Mouse (Mus musculus): ENCODE measurements around the gene Foxp1. TPM values are rescaled to one million over a fixed set of nuclear protein-coding genes. Genes with fewer than 3 reads are reported as not detected.

Foxp1 gene
- polyA plus RNA-seq, 1 experiment = 88.7 TPM

GRCm38 (mm10) chr6:99188366-99189216, 333.9 kb downstream of the Foxp1 start:
- TF ChIP-seq GATA1 (IDR thresholded peaks at IDR 0.05; ENCODE audit: low read length) = no peak

DNA sequence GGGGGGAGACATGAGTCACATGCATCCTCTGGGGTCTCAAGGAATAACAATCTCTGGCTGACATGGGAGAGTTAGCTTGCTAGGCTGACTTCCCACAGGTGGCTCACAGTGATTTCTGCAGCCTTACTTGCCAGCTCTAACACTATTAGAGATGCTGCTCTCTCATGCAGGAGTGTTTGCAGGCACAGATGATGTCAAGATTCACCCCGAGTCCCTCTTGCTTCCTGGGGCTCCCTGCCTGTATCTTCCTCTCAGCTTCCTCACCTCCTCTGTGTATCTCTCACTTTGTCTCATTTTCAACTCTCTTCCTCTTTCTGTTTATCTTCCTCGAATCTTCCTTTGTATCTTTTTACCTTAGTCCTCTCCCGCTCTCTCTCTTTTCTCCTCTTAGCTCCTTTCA, 334.6 kb downstream of the Foxp1 start:
- TF ChIP-seq GATA1 (IDR thresholded peaks at IDR 0.05; ENCODE audit: low read length) = no peak

DNA sequence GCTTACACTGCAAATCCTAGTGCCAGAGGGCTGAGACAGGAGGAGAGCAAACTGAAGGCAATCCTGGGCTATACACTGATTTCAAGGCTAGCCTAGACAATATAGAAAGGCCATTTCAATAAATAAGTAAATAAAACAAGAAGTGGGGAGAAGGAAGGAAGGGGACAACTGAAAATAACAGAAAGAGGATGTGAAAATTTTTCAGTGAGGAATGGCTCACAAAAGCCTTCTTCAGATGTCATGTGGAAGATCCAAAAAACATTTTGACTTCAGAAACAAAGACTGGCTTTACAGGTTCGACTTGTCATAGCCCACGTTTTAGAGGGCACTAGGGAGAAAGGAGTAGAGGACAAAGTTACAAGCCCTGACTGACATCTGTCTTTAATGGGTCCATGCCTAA, 335.1 kb downstream of the Foxp1 start:
- no peak for TF ChIP-seq GATA1 (IDR thresholded peaks at IDR 0.05; ENCODE audit: low read length)

GRCm38 (mm10) chr6:99186569-99186968, 336.0 kb downstream of the Foxp1 start:
- TF ChIP-seq GATA1 (IDR thresholded peaks at IDR 0.05; ENCODE audit: low read length) = no peak

DNA sequence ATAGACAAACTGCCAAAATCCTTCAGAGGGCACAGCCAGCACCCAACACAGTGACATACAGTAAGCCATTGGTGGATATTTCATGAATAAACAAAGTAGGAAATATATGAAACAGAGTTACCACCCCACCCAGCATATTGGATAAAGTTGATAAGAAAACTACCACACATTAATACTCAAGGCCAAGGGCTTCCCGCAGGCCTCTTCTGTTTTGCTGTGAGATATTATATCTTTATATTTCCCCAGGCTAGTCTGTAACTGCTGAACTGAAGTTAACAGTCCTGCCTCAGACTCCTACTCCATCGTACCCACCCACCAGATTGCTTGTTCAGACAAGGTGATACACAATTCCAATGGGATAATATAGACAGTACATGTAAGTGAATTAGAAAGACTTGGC, 336.7 kb downstream of the Foxp1 start:
- TF ChIP-seq GATA1 (IDR thresholded peaks at IDR 0.05; ENCODE audit: low read length) = no peak

DNA sequence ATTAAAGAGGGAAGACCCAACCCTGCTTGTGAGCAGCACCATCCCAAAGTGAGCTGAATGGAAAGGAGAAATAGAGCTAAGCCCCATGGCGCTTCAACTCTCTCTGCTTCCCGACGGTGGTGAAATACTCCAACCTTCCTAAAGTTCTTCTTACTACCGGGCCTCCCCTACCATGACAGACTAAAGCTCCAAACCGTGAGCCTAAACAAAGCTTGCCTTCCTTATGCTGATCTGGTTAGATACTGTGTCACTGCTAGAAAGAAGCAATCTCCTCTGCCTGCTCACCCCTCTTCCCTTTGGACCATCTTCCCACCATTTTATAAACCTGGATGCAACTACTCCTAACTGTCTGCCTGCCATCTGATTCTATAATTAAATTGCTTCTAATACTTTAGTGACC, 338.5 kb downstream of the Foxp1 start:
- no peak for TF ChIP-seq GATA1 (IDR thresholded peaks at IDR 0.05; ENCODE audit: low read length)

- TF ChIP-seq GATA1 (IDR thresholded peaks at IDR 0.05; ENCODE audit: low read length) = no peak
These were observed 339.7 kb downstream of the Foxp1 start for GRCm38 (mm10) chr6:99182777-99183176.

- no peak for TF ChIP-seq GATA1 (IDR thresholded peaks at IDR 0.05; ENCODE audit: low read length)
These were observed 346.3 kb downstream of the Foxp1 start for GRCm38 (mm10) chr6:99176216-99176615.

DNA sequence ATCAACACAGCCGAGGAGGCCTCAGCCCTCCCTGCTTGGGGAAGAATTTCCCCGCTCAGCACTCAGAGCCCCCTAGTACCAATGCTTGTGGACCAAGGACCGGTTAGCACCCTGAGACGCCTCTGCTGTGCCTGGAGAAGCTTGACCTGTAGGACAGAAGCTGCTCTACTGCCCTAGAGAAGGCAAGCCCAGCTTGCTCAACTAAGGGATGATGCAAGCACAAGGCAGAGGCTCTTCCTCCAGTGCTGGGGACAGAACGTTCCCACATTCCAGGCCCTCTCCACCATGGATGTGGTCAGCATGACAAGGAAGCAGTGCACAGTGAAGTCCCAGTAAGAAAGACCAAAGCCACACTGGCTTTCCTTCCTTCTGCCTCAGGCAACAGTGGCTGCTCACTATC, 347.1 kb downstream of the Foxp1 start:
- no peak for TF ChIP-seq GATA1 (IDR thresholded peaks at IDR 0.05; ENCODE audit: low read length)

DNA sequence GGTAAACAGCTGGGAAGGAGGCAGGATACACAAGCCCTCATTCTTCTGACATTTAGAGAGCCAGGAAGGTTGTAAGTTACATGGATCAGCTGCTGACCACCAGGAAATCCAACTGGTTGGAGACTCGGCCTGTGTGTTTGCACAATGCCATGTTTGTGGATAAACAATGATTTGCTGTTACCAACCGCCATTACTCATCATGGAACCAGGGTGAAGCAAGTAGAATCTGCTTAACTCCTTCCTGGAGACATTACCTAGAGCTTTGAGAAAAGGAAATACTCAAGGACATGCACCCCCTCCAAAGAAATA, 348.7 kb downstream of the Foxp1 start:
- no peak for TF ChIP-seq GATA1 (IDR thresholded peaks at IDR 0.05; ENCODE audit: low read length)

DNA sequence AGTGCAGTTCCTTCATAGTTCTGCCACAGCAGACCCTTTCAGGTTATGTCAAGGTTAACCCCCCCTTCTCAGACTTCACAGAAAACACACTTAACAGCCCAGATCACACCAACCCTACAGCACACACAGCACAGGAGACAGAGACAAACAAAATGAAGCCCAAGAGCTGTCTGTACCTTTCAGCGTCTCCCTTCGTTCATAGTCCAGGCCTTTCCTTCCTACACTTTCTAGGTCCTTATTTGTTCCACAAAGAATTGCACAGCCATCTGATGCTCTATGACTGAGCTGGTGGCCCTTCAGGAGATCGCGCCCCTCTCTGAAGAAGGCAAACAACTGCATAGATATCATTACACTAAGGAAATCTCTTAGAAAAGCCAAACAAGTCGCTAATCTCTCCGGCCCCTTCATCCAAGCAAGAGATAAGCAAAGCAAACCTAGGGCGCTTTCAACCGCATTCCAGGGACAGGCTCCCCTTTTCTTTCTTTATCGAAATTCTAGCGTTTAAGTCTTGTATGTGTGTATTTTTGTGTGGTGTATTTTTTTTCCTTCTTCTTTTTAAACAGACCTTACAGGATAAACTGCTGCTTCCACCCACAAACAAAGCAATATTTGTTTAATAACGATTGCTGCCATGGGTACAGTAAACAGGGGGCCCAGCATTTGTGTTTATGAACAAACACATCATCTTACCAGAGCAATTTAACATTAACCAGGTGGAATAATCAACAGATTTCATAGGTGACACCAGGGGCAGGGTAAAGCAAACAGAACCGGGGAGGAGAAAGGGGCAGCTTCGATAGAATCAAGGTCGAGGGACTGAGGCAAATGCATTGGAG, 349.2 kb downstream of the Foxp1 start:
- no peak for TF ChIP-seq GATA1 (IDR thresholded peaks at IDR 0.05; ENCODE audit: low read length)

- TF ChIP-seq GATA1 (IDR thresholded peaks at IDR 0.05; ENCODE audit: low read length) = no peak
These were observed 349.9 kb downstream of the Foxp1 start for GRCm38 (mm10) chr6:99172589-99172986.

DNA sequence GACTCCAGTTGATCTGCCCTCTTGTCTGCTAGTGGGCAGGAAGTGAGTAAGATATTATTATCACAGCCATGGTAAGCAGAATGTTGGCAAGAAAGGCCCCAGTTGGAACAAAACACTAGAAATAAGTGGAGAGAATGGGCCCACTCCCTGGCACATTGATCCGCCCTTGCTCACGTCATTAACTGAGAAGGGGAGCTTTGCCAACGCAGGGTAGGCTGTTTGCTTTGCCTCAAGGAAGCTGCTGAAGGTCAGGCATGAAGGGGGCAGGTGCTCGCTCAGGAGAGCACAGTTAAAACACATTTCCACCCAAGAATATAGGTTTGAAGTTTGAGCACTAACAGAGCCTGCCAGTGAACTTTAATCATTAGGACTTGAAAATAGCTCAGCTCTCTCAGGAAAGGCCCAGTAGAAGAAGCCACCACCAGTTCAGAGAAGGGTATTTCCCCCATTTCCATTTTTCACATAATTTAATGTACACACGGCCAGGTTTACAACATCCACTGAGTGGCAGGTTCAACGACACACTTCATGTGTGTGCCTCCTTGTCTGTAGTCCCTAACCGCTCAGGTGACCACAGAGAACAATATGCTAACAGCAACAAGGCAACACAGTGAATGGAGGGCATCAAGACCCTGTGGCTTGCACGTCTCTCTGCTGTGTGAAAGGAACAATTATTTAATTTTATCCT, 350.5 kb downstream of the Foxp1 start:
- no peak for TF ChIP-seq GATA1 (IDR thresholded peaks at IDR 0.05; ENCODE audit: low read length)

- no peak for TF ChIP-seq GATA1 (IDR thresholded peaks at IDR 0.05; ENCODE audit: low read length)
These were observed 351.2 kb downstream of the Foxp1 start for GRCm38 (mm10) chr6:99171281-99171825.

- TF ChIP-seq GATA1 (IDR thresholded peaks at IDR 0.05; ENCODE audit: low read length) = no peak
These were observed 353.8 kb downstream of the Foxp1 start for GRCm38 (mm10) chr6:99168727-99169126.

- no peak for TF ChIP-seq GATA1 (IDR thresholded peaks at IDR 0.05; ENCODE audit: low read length)
These were observed 355.5 kb downstream of the Foxp1 start for GRCm38 (mm10) chr6:99167001-99167400.

All from G1E-ER4 (cell line).